Mouse (Mus musculus) hindbrain, embryonic 15.5 days (tissue): ENCODE measurements around the gene Sema4d. TPM values are rescaled to one million over a fixed set of nuclear protein-coding genes. Genes with fewer than 3 reads are reported as not detected.
"Not testable (repeated sequence)": the region's sequence is repeated elsewhere in the genome, so short reads cannot be mapped to it uniquely, and the experiment has no call there.

Source experiments
- ATAC-seq: fragments of 200-750 bp; cut with Nextera tagmentation; 2 replicates; pipeline ENCODE4 v1.8.0; 2017; ENCODE audit warnings: low read depth, moderate number of reproducible peaks, moderate TSS enrichment; ENCODE audit not compliant: low FRiP score
- H3K27ac ChIP-seq: fragments of 300-500 bp; sonication (generic); replicated peaks from 2 replicates; pipeline ENCODE4 v1.5.1; 2015; ENCODE audit warnings: mild to moderate bottlenecking, inconsistent platforms
- H3K27me3 ChIP-seq: fragments of 300-500 bp; sonication (generic); 2 replicates; pipeline ENCODE4 v1.6.1; 2015; ENCODE audit warnings: control low read depth, inconsistent platforms
- H3K36me3 ChIP-seq: fragments of 300-500 bp; sonication (generic); 2 replicates; pipeline ENCODE4 v1.6.1; 2015; ENCODE audit warnings: control low read depth, inconsistent platforms
- H3K4me1 ChIP-seq: fragments of 300-500 bp; sonication (generic); replicated peaks from 2 replicates; pipeline ENCODE4 v1.6.1; 2015; ENCODE audit warnings: control low read depth, inconsistent platforms
- H3K4me2 ChIP-seq: fragments of 300-500 bp; sonication (generic); 2 replicates; pipeline ENCODE4 v1.6.1; 2015; ENCODE audit warnings: moderate library complexity, mild to moderate bottlenecking, inconsistent platforms
- H3K4me3 ChIP-seq: fragments of 300-500 bp; sonication (generic); 2 replicates; pipeline ENCODE4 v1.5.1; 2015; ENCODE audit warnings: mild to moderate bottlenecking, inconsistent platforms
- H3K9ac ChIP-seq: fragments of 300-500 bp; sonication (generic); 2 replicates; pipeline ENCODE4 v1.6.1; 2015; ENCODE audit warnings: inconsistent platforms
- H3K9me3 ChIP-seq: fragments of 300-500 bp; sonication (generic); 2 replicates; pipeline ENCODE4 v1.6.1; 2016; ENCODE audit warnings: control low read depth, inconsistent platforms
- WGBS: fragments of 180-500 bp; shearing (Covaris S2); methylation state at CpG from one replicate; pipeline ENCODE4 v1.1.7; 2015; 5-methylcytosine and 5-hydroxymethylcytosine counted together
- polyA plus RNA-seq: library from polyadenylated mRNA; unstranded; fragments of >200 nt; fragmentation: Nextera tagmentation; extraction: Ambion mirVana; gene quantifications from 2 replicates; pipeline ENCODE4 v1.2.1, GENCODE M21; 2015

Sema4d gene
- polyA plus RNA-seq, 1 experiment from 2014 or later, result 14.8 TPM

- Histone ChIP-seq H3K9me3 (no peaks in the 10 kb centered on the region), H3K4me3 (no peak overlapping the region), H3K4me2 (no peak overlapping the region), H3K36me3 (peaks cover 76% of the 10 kb centered on the region), H3K9ac (no peak overlapping the region), H3K27me3 (no peaks in the 10 kb centered on the region), H3K4me1 (no peaks in the 10 kb centered on the region), H3K27ac (no peak overlapping the region)
- 96% methylated on average over 12 of the region's 12 CpGs for WGBS
- ATAC-seq, result no peak
These were observed 116.5 kb downstream of the Sema4d start for GRCm38 (mm10) chr13:51677041-51677440.

GRCm38 (mm10) chr13:51676641-51677040 lies 116.9 kb downstream of the Sema4d start:
- H3K9ac ChIP-seq, result no peak overlapping the region
- H3K4me2 ChIP-seq, result no peak overlapping the region
- H3K9me3 ChIP-seq, result no peaks in the 10 kb centered on the region
- no peak for ATAC-seq
- H3K27me3 ChIP-seq, result no peaks in the 10 kb centered on the region
- no peak overlapping the region for H3K4me3 ChIP-seq
- 69% methylated on average over 4 of the region's 4 CpGs for WGBS
- no peaks in the 10 kb centered on the region for H3K4me1 ChIP-seq
- H3K36me3 ChIP-seq, result peaks cover 75% of the 10 kb centered on the region
- no peak overlapping the region for H3K27ac ChIP-seq

- peaks cover 49% of the 10 kb centered on the region for H3K36me3 ChIP-seq
- not testable (repeated sequence) for H3K4me3 ChIP-seq, ATAC-seq, H3K4me1 ChIP-seq, H3K27ac ChIP-seq, H3K9ac ChIP-seq, H3K9me3 ChIP-seq, H3K4me2 ChIP-seq, H3K27me3 ChIP-seq
- WGBS, result 94% methylated on average over 12 of the region's 12 CpGs
These were observed 125.4 kb downstream of the Sema4d start for GRCm38 (mm10) chr13:51668195-51668594.

GRCm38 (mm10) chr13:51663561-51663960 lies 130.0 kb downstream of the Sema4d start:
- no peak overlapping the region for H3K9ac ChIP-seq
- peaks cover 74% of the 10 kb centered on the region for H3K36me3 ChIP-seq
- H3K4me1 ChIP-seq, result no peaks in the 10 kb centered on the region
- H3K27ac ChIP-seq, result no peak overlapping the region
- no peak overlapping the region for H3K4me2 ChIP-seq
- no peak for ATAC-seq
- H3K9me3 ChIP-seq, result no peaks in the 10 kb centered on the region
- 90% methylated on average over 2 of the region's 2 CpGs for WGBS
- H3K4me3 ChIP-seq, result no peak overlapping the region
- no peaks in the 10 kb centered on the region for H3K27me3 ChIP-seq

- no peaks in the 10 kb centered on the region for H3K9me3 ChIP-seq
- no peak overlapping the region for H3K4me3 ChIP-seq
- no peak overlapping the region for H3K4me2 ChIP-seq
- no peaks in the 10 kb centered on the region for H3K27me3 ChIP-seq
- no peak overlapping the region for H3K9ac ChIP-seq
- WGBS, result 98% methylated on average over 7 of the region's 7 CpGs
- H3K4me1 ChIP-seq, result no peaks in the 10 kb centered on the region
- no peak for ATAC-seq
- no peak overlapping the region for H3K27ac ChIP-seq
- peaks cover 85% of the 10 kb centered on the region for H3K36me3 ChIP-seq
These were observed 134.0 kb downstream of the Sema4d start for GRCm38 (mm10) chr13:51659573-51659972.

- Histone ChIP-seq H3K9me3 (no peaks in the 10 kb centered on the region), H3K4me2 (no peak overlapping the region), H3K4me3 (no peak overlapping the region), H3K27me3 (no peaks in the 10 kb centered on the region), H3K27ac (no peak overlapping the region), H3K9ac (no peak overlapping the region), H3K36me3 (peaks cover 81% of the 10 kb centered on the region), H3K4me1 (no peaks in the 10 kb centered on the region)
- no peak for ATAC-seq
- WGBS, result 96% methylated on average over 3 of the region's 3 CpGs
These were observed 135.5 kb downstream of the Sema4d start for GRCm38 (mm10) chr13:51658094-51658493.

GRCm38 (mm10) chr13:51656516-51657235 lies 136.9 kb downstream of the Sema4d start:
- peaks cover 69% of the 10 kb centered on the region for H3K36me3 ChIP-seq

GRCm38 (mm10) chr13:51653961-51654360 lies 139.6 kb downstream of the Sema4d start:
- no peak overlapping the region for H3K9ac ChIP-seq
- 93% methylated on average over 9 of the region's 9 CpGs for WGBS
- no peak for ATAC-seq
- H3K27ac ChIP-seq, result no peak overlapping the region
- H3K4me2 ChIP-seq, result no peak overlapping the region
- H3K4me3 ChIP-seq, result no peak overlapping the region
- peaks cover 18% of the 10 kb centered on the region for H3K4me1 ChIP-seq
- no peaks in the 10 kb centered on the region for H3K27me3 ChIP-seq
- peaks cover 45% of the 10 kb centered on the region for H3K36me3 ChIP-seq
- no peaks in the 10 kb centered on the region for H3K9me3 ChIP-seq

More at GRCm38 (mm10) chr13:51656516-51657235, 136.9 kb downstream of the Sema4d start:
- 97% methylated on average over 13 of the region's 13 CpGs for WGBS
- H3K9ac ChIP-seq, result no peak overlapping the region
- H3K27ac ChIP-seq, result no peak overlapping the region
- no peak overlapping the region for H3K4me2 ChIP-seq
- ATAC-seq, result no peak
- H3K9me3 ChIP-seq, result no peaks in the 10 kb centered on the region
- H3K4me3 ChIP-seq, result no peak overlapping the region
- H3K27me3 ChIP-seq, result no peaks in the 10 kb centered on the region
- peaks cover 11% of the 10 kb centered on the region for H3K4me1 ChIP-seq

GRCm38 (mm10) chr13:51653159-51653558 lies 140.4 kb downstream of the Sema4d start:
- Histone ChIP-seq H3K4me3 (no peak overlapping the region), H3K9ac (no peak overlapping the region), H3K36me3 (peaks cover 37% of the 10 kb centered on the region), H3K4me2 (no peak overlapping the region), H3K4me1 (peaks cover 18% of the 10 kb centered on the region), H3K27me3 (no peaks in the 10 kb centered on the region), H3K27ac (no peak overlapping the region), H3K9me3 (no peaks in the 10 kb centered on the region)
- ATAC-seq, result no peak
- WGBS, result 97% methylated on average over 6 of the region's 6 CpGs

- H3K4me2 ChIP-seq, result peak within 1 kb of the TSS; percentile 78
- peak within 1 kb of the TSS; percentile 92 for H3K4me3 ChIP-seq
- peak within 1 kb of the TSS; percentile 96 for H3K27ac ChIP-seq
- H3K9me3 ChIP-seq, result no peaks in the 10 kb centered on the region
- peaks cover 21% of the 10 kb centered on the region for H3K36me3 ChIP-seq
- ATAC-seq, result peak; percentile 97
- WGBS, result under 1% methylated on average over 69 of the region's 69 CpGs
- peak within 1 kb of the TSS; percentile 80 for H3K9ac ChIP-seq
- H3K4me1 ChIP-seq, result peaks cover 18% of the 10 kb centered on the region
- H3K27me3 ChIP-seq, result no peaks in the 10 kb centered on the region
These were observed 142.0 kb downstream of the Sema4d start, which contains the start of gene Secisbp2 for GRCm38 (mm10) chr13:51651408-51652064. Gene Secisbp2, plus strand, starts transcription at chr13:51651697.

GRCm38 (mm10) chr13:51649740-51650139 lies 143.8 kb downstream of the Sema4d start:
- no peak overlapping the region for H3K9ac ChIP-seq
- H3K4me2 ChIP-seq, result no peak overlapping the region
- 65% methylated on average over 1 of the region's 1 CpGs for WGBS
- peaks cover 26% of the 10 kb centered on the region for H3K4me1 ChIP-seq
- peaks cover 5% of the 10 kb centered on the region for H3K36me3 ChIP-seq
- H3K4me3 ChIP-seq, result no peak overlapping the region
- no peaks in the 10 kb centered on the region for H3K9me3 ChIP-seq
- H3K27me3 ChIP-seq, result no peaks in the 10 kb centered on the region
- H3K27ac ChIP-seq, result no peak overlapping the region
- ATAC-seq, result no peak

- Histone ChIP-seq H3K9ac (no peak overlapping the region), H3K9me3 (no peaks in the 10 kb centered on the region), H3K4me2 (no peak overlapping the region), H3K27me3 (no peaks in the 10 kb centered on the region), H3K27ac (no peak overlapping the region), H3K4me3 (no peak overlapping the region), H3K36me3 (no peaks in the 10 kb centered on the region), H3K4me1 (peaks cover 33% of the 10 kb centered on the region)
- 93% methylated on average over 4 of the region's 4 CpGs for WGBS
- no peak for ATAC-seq
These were observed 145.3 kb downstream of the Sema4d start for GRCm38 (mm10) chr13:51648237-51648636.
